Mouse (Mus musculus): ENCODE data around the gene Hist1h2an. TPM values are rescaled to one million over a fixed set of nuclear protein-coding genes. Genes with fewer than 3 reads are reported as not detected.
"Not testable (repeated sequence)": the region's sequence is repeated elsewhere in the genome, so short reads cannot be mapped to it uniquely, and the experiment has no call there.

Gene Hist1h2an
- 7.2 and 7.4 TPM in 2 replicates for polyA plus RNA-seq (2015; fragmentation: Nextera tagmentation; extraction: Ambion mirVana)

DNA sequence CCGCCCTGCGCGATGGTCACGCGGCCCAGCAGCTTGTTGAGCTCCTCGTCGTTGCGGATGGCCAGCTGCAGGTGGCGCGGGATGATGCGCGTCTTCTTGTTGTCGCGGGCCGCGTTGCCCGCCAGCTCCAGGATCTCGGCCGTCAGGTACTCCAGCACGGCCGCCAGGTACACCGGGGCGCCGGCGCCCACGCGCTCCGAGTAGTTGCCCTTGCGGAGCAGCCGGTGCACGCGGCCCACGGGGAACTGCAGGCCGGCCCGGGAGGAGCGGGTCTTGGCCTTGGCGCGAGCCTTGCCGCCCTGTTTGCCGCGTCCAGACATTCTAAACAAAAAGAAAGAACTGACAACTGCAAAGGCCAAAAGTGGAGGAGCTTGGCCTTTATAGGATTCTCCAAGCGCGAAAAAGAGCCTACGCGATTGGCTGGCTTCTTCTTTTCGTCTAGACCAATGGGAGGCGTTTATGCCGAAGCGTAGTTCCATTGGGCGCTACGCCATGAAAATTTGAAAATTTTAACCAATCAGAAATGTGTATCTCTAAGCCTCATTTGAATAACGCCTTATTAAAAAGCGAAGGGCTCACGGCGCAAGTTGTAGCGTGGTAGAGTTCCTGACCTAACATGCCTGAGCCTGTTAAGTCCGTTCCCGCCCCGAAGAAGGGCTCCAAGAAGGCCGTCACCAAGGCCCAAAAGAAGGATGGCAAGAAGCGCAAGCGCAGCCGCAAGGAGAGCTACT, at the start of gene Hist1h2an, which contains the start of gene Hist1h2bp:
Gene Hist1h2an (minus strand): TSS at position 320 of the 731 bp plus-strand sequence.
Gene Hist1h2bp (plus strand): TSS at position 563 of the 731 bp plus-strand sequence.
- Histone ChIP-seq H3K9ac (peak within 1 kb of the TSS; percentile 48), H3K27ac (peak within 1 kb of the TSS; percentile 92), H3K4me3 (replicated peaks) (peak within 1 kb of the TSS; percentile 43), H3K4me1 (peaks cover 40% of the 10 kb centered on the region), H3K4me2 (peak within 1 kb of the TSS; percentile 57)
- H3K9me3 ChIP-seq (replicated peaks); H3K36me3 ChIP-seq; H3K27me3 ChIP-seq: not testable (repeated sequence)
- peak; percentile 96 for ATAC-seq (replicated peaks; ENCODE audit: low FRiP score)
- WGBS, result under 1% methylated on average over 40 of the region's 63 CpGs

DNA sequence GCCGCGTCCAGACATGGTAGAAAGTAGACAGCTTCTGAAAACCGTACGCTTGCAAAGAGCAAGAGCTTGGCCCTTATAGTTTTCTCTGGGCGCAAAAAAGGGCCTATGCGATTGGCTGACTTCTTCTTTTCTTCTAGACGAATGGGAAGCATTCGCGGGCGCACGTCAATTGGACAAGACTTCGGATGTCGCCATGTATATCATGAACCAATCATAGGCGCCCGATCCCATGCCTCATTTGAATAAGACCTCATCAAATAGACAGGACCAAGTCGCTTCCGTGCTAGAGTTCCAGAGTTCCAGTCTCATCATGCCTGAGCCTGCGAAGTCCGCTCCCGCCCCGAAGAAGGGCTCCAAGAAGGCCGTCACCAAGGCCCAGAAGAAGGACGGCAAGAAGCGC, 46.4 kb upstream of the Hist1h2an start, which contains the start of the genes Hist1h2ap and Hist1h2br:
Gene Hist1h2ap (minus strand): TSS at position 47 of the 400 bp plus-strand sequence.
Gene Hist1h2br (plus strand): TSS at position 283 of the 400 bp plus-strand sequence.
- not testable (repeated sequence) for H3K4me1 ChIP-seq; H3K4me3 ChIP-seq (replicated peaks); H3K27me3 ChIP-seq; H3K36me3 ChIP-seq; H3K9me3 ChIP-seq (replicated peaks); H3K9ac ChIP-seq; H3K4me2 ChIP-seq; H3K27ac ChIP-seq
- ATAC-seq (replicated peaks; ENCODE audit: low FRiP score), result peak; percentile 96
- no CpG with 5 or more reads among the region's 24 CpGs for WGBS

DNA sequence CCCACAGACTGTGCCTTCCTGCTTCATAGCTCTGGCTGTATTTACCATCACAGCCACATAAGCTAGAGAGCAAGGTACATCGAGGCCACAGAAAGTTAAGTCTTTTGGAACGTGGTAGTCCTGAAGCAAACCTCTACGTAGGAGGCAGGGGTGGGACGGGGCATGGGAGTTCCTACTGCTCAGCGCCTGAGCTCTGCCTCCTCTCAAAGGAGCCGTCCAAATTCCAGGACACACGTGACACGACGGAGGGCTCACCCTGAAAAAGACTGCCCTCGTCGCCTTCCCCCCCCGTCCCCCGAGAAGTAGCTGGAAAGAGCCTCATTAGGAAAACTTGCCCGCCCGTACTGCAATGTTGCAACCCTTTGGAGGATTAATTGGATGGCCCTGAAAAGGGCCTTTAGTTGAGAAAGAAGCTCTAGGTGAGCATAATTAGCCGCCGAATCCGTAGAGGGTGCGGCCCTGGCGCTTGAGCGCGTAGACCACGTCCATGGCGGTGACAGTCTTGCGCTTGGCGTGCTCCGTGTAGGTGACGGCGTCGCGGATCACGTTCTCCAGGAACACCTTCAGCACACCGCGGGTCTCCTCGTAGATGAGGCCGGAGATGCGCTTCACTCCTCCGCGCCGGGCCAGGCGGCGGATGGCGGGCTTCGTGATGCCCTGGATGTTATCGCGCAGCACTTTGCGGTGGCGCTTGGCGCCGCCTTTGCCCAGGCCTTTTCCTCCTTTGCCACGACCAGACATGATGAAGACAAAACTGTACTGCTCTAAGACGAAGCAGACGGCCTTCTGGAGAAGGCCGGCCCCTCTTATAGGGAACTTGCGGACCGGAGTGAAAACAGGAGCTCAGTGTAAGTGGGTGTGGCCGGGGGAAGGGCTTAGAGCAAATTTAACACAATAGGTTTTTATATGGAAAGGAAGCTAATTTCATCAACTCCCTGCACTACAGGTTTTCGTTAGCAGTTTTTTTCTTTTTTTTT, 44.7 kb upstream of the Hist1h2an start, which contains the start of gene Hist1h4n:
Gene Hist1h4n (minus strand): TSS at position 779 of the 977 bp plus-strand sequence.
- peak; percentile 87 for ATAC-seq (replicated peaks; ENCODE audit: low FRiP score)

GRCm38 (mm10) chr13:21830344-21830743, 43.3 kb upstream of the Hist1h2an start:
- WGBS, result 88% methylated on average over 10 of the region's 10 CpGs
- H3K4me1 ChIP-seq, result no peaks in the 10 kb centered on the region
- H3K4me2 ChIP-seq, result peak overlapping the region; percentile 25; the same call in 1 of the 2 replicates
- no peak overlapping the region for H3K27ac ChIP-seq
- H3K9ac ChIP-seq, result no peak overlapping the region
- no peak for ATAC-seq (replicated peaks; ENCODE audit: low FRiP score)
- no peak overlapping the region for H3K4me3 ChIP-seq (replicated peaks)
- H3K36me3 ChIP-seq, result no peaks in the 10 kb centered on the region; the same call in 1 of the 2 replicates
- H3K9me3 ChIP-seq (replicated peaks), result no peaks in the 10 kb centered on the region
- H3K27me3 ChIP-seq, result no peaks in the 10 kb centered on the region

More for the DNA sequence above, 44.7 kb upstream of the Hist1h2an start, which contains the start of gene Hist1h4n:
- peak within 1 kb of the TSS; percentile 66 for H3K27ac ChIP-seq
- H3K4me3 ChIP-seq (replicated peaks), result peak within 1 kb of the TSS; percentile 31
- WGBS, result under 1% methylated on average over 28 of the region's 58 CpGs
- not testable (repeated sequence) for H3K27me3 ChIP-seq; H3K9ac ChIP-seq; H3K36me3 ChIP-seq; H3K9me3 ChIP-seq (replicated peaks); H3K4me1 ChIP-seq
- H3K4me2 ChIP-seq, result peak within 1 kb of the TSS; percentile 47

DNA sequence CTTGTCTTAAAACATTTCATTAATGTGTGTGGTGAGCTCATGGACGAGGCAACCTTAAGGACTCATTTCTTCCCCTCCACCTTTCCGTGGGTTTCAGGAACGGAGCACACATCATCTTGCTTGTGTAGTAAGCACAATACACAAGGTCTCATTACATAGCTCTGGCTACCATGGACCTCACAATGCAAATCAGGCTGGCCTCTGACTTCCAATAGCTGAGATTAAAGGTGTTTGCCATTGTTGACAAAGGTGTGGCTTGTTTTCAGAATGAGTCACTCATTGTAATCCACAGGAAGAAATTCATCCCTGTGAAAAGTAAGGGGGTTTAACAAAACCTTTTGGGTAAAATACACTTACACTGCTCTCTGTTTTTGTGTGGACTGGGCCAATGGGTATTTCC, 41.5 kb upstream of the Hist1h2an start:
- Histone ChIP-seq H3K27ac (no peak overlapping the region), H3K36me3 (no peaks in the 10 kb centered on the region; the same call in 1 of the 2 replicates), H3K9me3 (replicated peaks) (no peaks in the 10 kb centered on the region), H3K9ac (no peak overlapping the region), H3K4me1 (no peaks in the 10 kb centered on the region), H3K4me3 (replicated peaks) (no peak overlapping the region), H3K4me2 (no peak overlapping the region), H3K27me3 (no peaks in the 10 kb centered on the region)
- no peak for ATAC-seq (replicated peaks; ENCODE audit: low FRiP score)
- WGBS, result 92% methylated on average over 3 of the region's 3 CpGs

GRCm38 (mm10) chr13:21820082-21820890, 33.3 kb upstream of the Hist1h2an start:
- not testable (repeated sequence) for H3K4me2 ChIP-seq; ATAC-seq (replicated peaks; ENCODE audit: low FRiP score); H3K9me3 ChIP-seq (replicated peaks); H3K36me3 ChIP-seq; H3K9ac ChIP-seq; H3K27me3 ChIP-seq; H3K4me3 ChIP-seq (replicated peaks); H3K27ac ChIP-seq; H3K4me1 ChIP-seq
- 80% methylated on average over 7 of the region's 16 CpGs for WGBS

GRCm38 (mm10) chr13:21812092-21812491, 25.1 kb upstream of the Hist1h2an start:
- Histone ChIP-seq H3K4me2 (peak overlapping the region; percentile 50), H3K27ac (peak overlapping the region; percentile 75), H3K4me3 (replicated peaks) (peak overlapping the region; percentile 25; the same call in 1 of the 2 replicates)
- not testable (repeated sequence) for H3K9ac ChIP-seq; H3K4me1 ChIP-seq; H3K27me3 ChIP-seq; H3K36me3 ChIP-seq; H3K9me3 ChIP-seq (replicated peaks)
- under 1% methylated on average over 14 of the region's 14 CpGs for WGBS
- ATAC-seq (replicated peaks; ENCODE audit: low FRiP score), result peak; percentile 47

DNA sequence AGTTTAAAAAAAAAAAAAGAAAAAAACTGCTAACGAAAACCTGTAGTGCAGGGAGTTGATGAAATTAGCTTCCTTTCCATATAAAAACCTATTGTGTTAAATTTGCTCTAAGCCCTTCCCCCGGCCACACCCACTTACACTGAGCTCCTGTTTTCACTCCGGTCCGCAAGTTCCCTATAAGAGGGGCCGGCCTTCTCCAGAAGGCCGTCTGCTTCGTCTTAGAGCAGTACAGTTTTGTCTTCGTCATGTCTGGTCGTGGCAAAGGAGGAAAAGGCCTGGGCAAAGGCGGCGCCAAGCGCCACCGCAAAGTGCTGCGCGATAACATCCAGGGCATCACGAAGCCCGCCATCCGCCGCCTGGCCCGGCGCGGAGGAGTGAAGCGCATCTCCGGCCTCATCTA, 24.5 kb upstream of the Hist1h2an start, which contains the start of gene Hist1h4m:
Gene Hist1h4m (plus strand): TSS at position 208 of the 400 bp plus-strand sequence.
- not testable (repeated sequence) for H3K9ac ChIP-seq; H3K36me3 ChIP-seq; H3K27me3 ChIP-seq; H3K9me3 ChIP-seq (replicated peaks); H3K4me1 ChIP-seq
- peak within 1 kb of the TSS; percentile 75 for H3K27ac ChIP-seq
- WGBS, result no CpG with 5 or more reads among the region's 24 CpGs
- H3K4me3 ChIP-seq (replicated peaks), result peak within 1 kb of the TSS; percentile 25; the same call in 1 of the 2 replicates
- H3K4me2 ChIP-seq, result peak within 1 kb of the TSS; percentile 50
- ATAC-seq (replicated peaks; ENCODE audit: low FRiP score), result peak; percentile 41

GRCm38 (mm10) chr13:21811074-21811473, 24.1 kb upstream of the Hist1h2an start:
- no CpG with 5 or more reads among the region's 8 CpGs for WGBS
- peak; percentile 34 for ATAC-seq (replicated peaks; ENCODE audit: low FRiP score)
- H3K36me3 ChIP-seq, result not testable (repeated sequence)

GRCm38 (mm10) chr13:21810073-21810472, 23.1 kb upstream of the Hist1h2an start, which contains the start of the genes Hist1h2bq and Hist1h2ao:
Gene Hist1h2bq (minus strand): TSS chr13:21810197.
Gene Hist1h2ao (plus strand): TSS chr13:21810465.
- WGBS, result no CpG with 5 or more reads among the region's 23 CpGs
- peak; percentile 98 for ATAC-seq (replicated peaks; ENCODE audit: low FRiP score)
- not testable (repeated sequence) for H3K9me3 ChIP-seq (replicated peaks); H3K36me3 ChIP-seq; H3K4me1 ChIP-seq; H3K27me3 ChIP-seq; H3K4me3 ChIP-seq (replicated peaks); H3K4me2 ChIP-seq; H3K9ac ChIP-seq; H3K27ac ChIP-seq

More at GRCm38 (mm10) chr13:21811074-21811473, 24.1 kb upstream of the Hist1h2an start:
- H3K27ac ChIP-seq; H3K4me3 ChIP-seq (replicated peaks); H3K27me3 ChIP-seq; H3K4me1 ChIP-seq; H3K9ac ChIP-seq; H3K4me2 ChIP-seq; H3K9me3 ChIP-seq (replicated peaks): not testable (repeated sequence)

DNA sequence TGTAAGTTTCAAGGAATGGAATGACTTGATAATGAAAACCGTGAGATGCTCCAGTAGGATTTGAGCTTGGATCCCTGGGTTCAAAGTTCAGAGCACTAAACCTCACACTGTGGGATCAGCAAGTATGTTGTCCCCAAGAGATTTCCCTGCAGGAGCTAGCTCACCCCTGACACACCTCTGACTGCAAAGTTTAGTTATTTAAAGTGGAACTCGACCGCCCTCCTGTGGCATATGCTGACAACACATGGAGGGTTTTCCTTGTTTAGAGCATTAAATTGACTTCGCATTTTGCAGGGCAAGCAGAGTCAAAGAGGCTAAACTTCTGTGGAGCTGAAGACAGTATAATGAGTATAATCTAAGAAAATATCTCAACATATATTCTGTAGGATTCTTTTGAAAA, 16.0 kb upstream of the Hist1h2an start:
- H3K4me3 ChIP-seq (replicated peaks); H3K4me2 ChIP-seq; H3K36me3 ChIP-seq; H3K9ac ChIP-seq; H3K27me3 ChIP-seq; H3K9me3 ChIP-seq (replicated peaks); H3K4me1 ChIP-seq; H3K27ac ChIP-seq: not testable (repeated sequence)
- WGBS, result no CpG with 5 or more reads among the region's 4 CpGs
- ATAC-seq (replicated peaks; ENCODE audit: low FRiP score), result peak; percentile 77

All from kidney, embryonic 15.5 days (tissue).